ENCODE assay signal across 20 mouse cellular contexts in genomic region chr6:70955291-70955800, GRCm38 (mm10). TPM values are rescaled to one million over a fixed set of nuclear protein-coding genes. Genes with fewer than 3 reads are reported as not detected.
DNase-seq lines count a peak whose midpoint lies in the region; ATAC-seq lines count a peak whose summit lies in the region.
"Had no signal": no experiment of that assay in that cellular context is flagged by ENCODE, and none has a peak within 500 bp of the region (broad histone marks: within the 10 kb centered on the region; RNA-seq: fewer than 3 reads in every experiment).

No protein-coding gene starts in this region.

- H3K4me2 ChIP-seq in hindbrain, embryonic 14.5 days (replicated peaks): no peak overlapping the region
- H3K4me2 ChIP-seq in hindbrain, embryonic 13.5 days: no peak overlapping the region
- no peak overlapping the region for H3K4me2 ChIP-seq in liver, embryonic 11.5 days

- no peak overlapping the region for H3K9ac ChIP-seq in hindbrain, embryonic 14.5 days
- no peak overlapping the region for H3K9ac ChIP-seq in hindbrain, embryonic 13.5 days
- H3K9ac ChIP-seq in liver, embryonic 11.5 days (ENCODE audit: low read depth, low read length): no peak overlapping the region
- H3K9ac ChIP-seq: heart, embryonic 15.5 days; hindbrain, embryonic 12.5 days; neural tube, embryonic 12.5 days had no signal

- DNase-seq in embryo, embryonic 10.5 days (ENCODE audit: low spot score): peak; percentile 55
- no peak for DNase-seq in embryo, embryonic 10 days (ENCODE audit: low spot score)
- DNase-seq in hindbrain, embryonic 14.5 days (ENCODE audit: low spot score): peak; percentile 46
- peak; percentile 46 for DNase-seq in retina, embryonic 14.5 days (ENCODE audit: low spot score)
- DNase-seq in retina, postnatal 1 day: no peak
- no peak for DNase-seq in liver, embryonic 11.5 days (ENCODE audit: low spot score)
- DNase-seq: adrenal gland, postnatal 25 days; cerebellum, adult 11-12 months; gastrocnemius, postnatal 25 days; heart, adult 2 months had no signal

- WGBS in hindbrain, embryonic 14.5 days: 3% methylated on average over 14 of the region's 14 CpGs
- WGBS in hindbrain, embryonic 13.5 days: 6% methylated on average over 14 of the region's 14 CpGs
- 7% methylated on average over 14 of the region's 14 CpGs for WGBS in liver, embryonic 11.5 days

- H3K27ac ChIP-seq in hindbrain, embryonic 14.5 days: no peak overlapping the region
- H3K27ac ChIP-seq in hindbrain, embryonic 13.5 days: no peak overlapping the region
- no peak overlapping the region for H3K27ac ChIP-seq in liver, embryonic 11.5 days (ENCODE audit: low read depth, low read length)
- H3K27ac ChIP-seq: forebrain, embryonic 10.5 days; heart, adult 2 months; heart, embryonic 15.5 days; hindbrain, embryonic 12.5 days; layer of hippocampus, adult 2 months; neural tube, embryonic 12.5 days had no signal

- peaks cover 12% of the 10 kb centered on the region for H3K4me1 ChIP-seq in hindbrain, embryonic 14.5 days (replicated peaks; ENCODE audit: control insufficient read depth, insufficient read depth, low read length)
- peaks cover 14% of the 10 kb centered on the region for H3K4me1 ChIP-seq in hindbrain, embryonic 13.5 days (replicated peaks)
- H3K4me1 ChIP-seq in liver, embryonic 11.5 days (replicated peaks; ENCODE audit: control insufficient read depth, insufficient read depth, low read length): no peaks in the 10 kb centered on the region; the same call in 1 of the 2 replicates

- no peaks in the 10 kb centered on the region for H3K9me3 ChIP-seq in hindbrain, embryonic 14.5 days (ENCODE audit: control insufficient read depth, low read length)
- H3K9me3 ChIP-seq in hindbrain, embryonic 13.5 days: no peaks in the 10 kb centered on the region
- H3K9me3 ChIP-seq in liver, embryonic 11.5 days (ENCODE audit: control insufficient read depth, low read length): no peaks in the 10 kb centered on the region
- H3K9me3 ChIP-seq: forebrain, embryonic 10.5 days; G1E; heart, embryonic 15.5 days; hindbrain, embryonic 12.5 days; neural tube, embryonic 12.5 days had no signal

- H3K27me3 ChIP-seq in hindbrain, embryonic 14.5 days (ENCODE audit: control insufficient read depth, insufficient read depth, low read length): peaks cover 79% of the 10 kb centered on the region
- H3K27me3 ChIP-seq in hindbrain, embryonic 13.5 days: peaks cover 75% of the 10 kb centered on the region
- peaks cover 75% of the 10 kb centered on the region for H3K27me3 ChIP-seq in liver, embryonic 11.5 days (replicated peaks; ENCODE audit: control insufficient read depth, insufficient read depth, low read length)

- ATAC-seq in hindbrain, embryonic 14.5 days (ENCODE audit: low FRiP score): no peak
- no peak for ATAC-seq in hindbrain, embryonic 13.5 days (ENCODE audit: low FRiP score)
- no peak for ATAC-seq in liver, embryonic 11.5 days (replicated peaks; ENCODE audit: low FRiP score)

- H3K4me3 ChIP-seq in hindbrain, embryonic 14.5 days (replicated peaks; ENCODE audit: low read length): no peak overlapping the region
- H3K4me3 ChIP-seq in hindbrain, embryonic 13.5 days: no peak overlapping the region
- no peak overlapping the region for H3K4me3 ChIP-seq in liver, embryonic 11.5 days (ENCODE audit: low read depth, low read length)
- H3K4me3 ChIP-seq: heart, adult 2 months; layer of hippocampus, adult 2 months had no signal

- H3K36me3 ChIP-seq in hindbrain, embryonic 14.5 days (replicated peaks; ENCODE audit: control insufficient read depth, insufficient read depth): no peaks in the 10 kb centered on the region
- no peaks in the 10 kb centered on the region for H3K36me3 ChIP-seq in hindbrain, embryonic 13.5 days
- no peaks in the 10 kb centered on the region for H3K36me3 ChIP-seq in liver, embryonic 11.5 days (ENCODE audit: control insufficient read depth, insufficient read depth, low read length)
- H3K36me3 ChIP-seq: forebrain, embryonic 10.5 days; G1E; heart, embryonic 15.5 days; hindbrain, embryonic 12.5 days; neural tube, embryonic 12.5 days had no signal

RNA-seq across cellular contexts. Expression of gene Foxi3, which starts 1.0 kb away (rescaled TPM):
- not detected in 2 replicates for polyA plus RNA-seq in hindbrain, embryonic 14.5 days (2014; fragmentation: Nextera tagmentation; extraction: Ambion mirVana)
- polyA plus RNA-seq in hindbrain, embryonic 13.5 days (2015; fragmentation: Nextera tagmentation; extraction: Ambion mirVana): not detected in 2 replicates
- polyA plus RNA-seq in liver, embryonic 11.5 days (2014; fragmentation: Nextera tagmentation; extraction: Ambion mirVana): not detected in 2 replicates
- polyA plus RNA-seq: G1E; heart, adult 2 months; heart, embryonic 15.5 days; hindbrain, embryonic 12.5 days; intestine, postnatal 0 days; liver, adult 2 months; neural tube, embryonic 12.5 days; small intestine, adult 2 months had no signal

RNA-seq across cellular contexts. Expression of gene Tex37, which starts 36.6 kb away (rescaled TPM):
- not detected in 2 replicates for polyA plus RNA-seq in hindbrain, embryonic 14.5 days (2014; fragmentation: Nextera tagmentation; extraction: Ambion mirVana)
- not detected in 2 replicates for polyA plus RNA-seq in hindbrain, embryonic 13.5 days (2015; fragmentation: Nextera tagmentation; extraction: Ambion mirVana)
- polyA plus RNA-seq in liver, embryonic 11.5 days (2014; fragmentation: Nextera tagmentation; extraction: Ambion mirVana): not detected in 2 replicates
- polyA plus RNA-seq: forebrain, embryonic 10.5 days; G1E; heart, adult 2 months; heart, embryonic 15.5 days; hindbrain, embryonic 12.5 days; intestine, postnatal 0 days; liver, adult 2 months; neural tube, embryonic 12.5 days; small intestine, adult 2 months had no signal

Comparison
In these comparisons a context has a peak if more than half of its experiments do, and no peak if none do; other contexts are left out.
1. DNase-seq: peak in embryo, embryonic 10.5 days (single experiment), hindbrain, embryonic 14.5 days (single experiment) and retina, embryonic 14.5 days (single experiment); none in embryo, embryonic 10 days (single experiment), retina, postnatal 1 day (single experiment) and liver, embryonic 11.5 days (single experiment).